Mouse (Mus musculus): ENCODE measurements around the gene Gabra6. TPM values are rescaled to one million over a fixed set of nuclear protein-coding genes. Genes with fewer than 3 reads are reported as not detected.

Gabra6 gene
- not detected in 2 replicates for polyA plus RNA-seq (2015; fragmentation: Nextera tagmentation; extraction: Ambion mirVana)

DNA sequence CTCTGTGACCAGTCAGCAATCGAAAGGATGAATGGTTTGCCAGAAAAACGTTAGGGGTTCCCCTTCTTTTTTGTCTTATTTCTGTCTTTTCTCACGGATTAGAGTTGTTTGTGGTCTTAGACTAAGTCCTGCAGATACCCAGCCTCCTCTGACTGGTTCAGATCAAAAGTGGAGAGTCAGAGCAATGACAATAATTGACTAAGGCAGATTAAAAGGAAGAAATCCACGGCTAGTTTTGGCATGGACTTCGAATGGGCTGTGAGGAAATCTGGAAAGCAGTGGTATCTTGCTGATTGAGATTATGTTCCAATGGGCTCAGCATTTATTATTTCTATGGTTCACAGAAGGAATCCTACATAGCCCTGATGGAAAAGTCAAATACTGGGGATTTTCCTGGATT lies at the start of gene Gabra6:
TSS of gene Gabra6 (minus strand) at position 191 of the 400 bp plus-strand sequence.
- Histone ChIP-seq H3K9me3 (ENCODE audit: control insufficient read depth, low read length) (no peaks in the 10 kb centered on the region), H3K27me3 (replicated peaks; ENCODE audit: control insufficient read depth, insufficient read depth, low read length) (no peaks in the 10 kb centered on the region), H3K36me3 (ENCODE audit: control insufficient read depth, insufficient read depth, low read length) (no peaks in the 10 kb centered on the region), H3K27ac (ENCODE audit: low read length) (no peak within 1 kb of the TSS), H3K4me3 (ENCODE audit: low read length) (no peak within 1 kb of the TSS), H3K4me2 (ENCODE audit: low read depth, low read length) (no peak within 1 kb of the TSS), H3K4me1 (ENCODE audit: control insufficient read depth, insufficient read depth, low read length) (no peaks in the 10 kb centered on the region), H3K9ac (ENCODE audit: low read depth, low read length) (no peak within 1 kb of the TSS)
- WGBS = 67% methylated on average over 5 of the region's 5 CpGs
- ATAC-seq = no peak

GRCm38 (mm10) chr11:42365544-42365943 lies 44.7 kb upstream of the Gabra6 start:
- ATAC-seq = no peak
- Histone ChIP-seq H3K9ac (ENCODE audit: low read depth, low read length) (no peak overlapping the region), H3K4me3 (ENCODE audit: low read length) (no peak overlapping the region), H3K27ac (ENCODE audit: low read length) (no peak overlapping the region), H3K9me3 (ENCODE audit: control insufficient read depth, low read length) (no peaks in the 10 kb centered on the region), H3K36me3 (ENCODE audit: control insufficient read depth, insufficient read depth, low read length) (no peaks in the 10 kb centered on the region), H3K27me3 (replicated peaks; ENCODE audit: control insufficient read depth, insufficient read depth, low read length) (no peaks in the 10 kb centered on the region), H3K4me1 (ENCODE audit: control insufficient read depth, insufficient read depth, low read length) (no peaks in the 10 kb centered on the region), H3K4me2 (ENCODE audit: low read depth, low read length) (no peak overlapping the region)
- 74% methylated on average over 7 of the region's 7 CpGs for WGBS

GRCm38 (mm10) chr11:42332121-42332520 lies 11.2 kb upstream of the Gabra6 start:
- ATAC-seq = no peak
- H3K9me3 ChIP-seq (ENCODE audit: control insufficient read depth, low read length) = no peaks in the 10 kb centered on the region
- no peak overlapping the region for H3K4me3 ChIP-seq (ENCODE audit: low read length)
- 77% methylated on average over 3 of the region's 3 CpGs for WGBS
- no peak overlapping the region for H3K4me2 ChIP-seq (ENCODE audit: low read depth, low read length)
- H3K27me3 ChIP-seq (replicated peaks; ENCODE audit: control insufficient read depth, insufficient read depth, low read length) = no peaks in the 10 kb centered on the region
- no peaks in the 10 kb centered on the region for H3K4me1 ChIP-seq (ENCODE audit: control insufficient read depth, insufficient read depth, low read length)
- no peak overlapping the region for H3K9ac ChIP-seq (ENCODE audit: low read depth, low read length)
- H3K36me3 ChIP-seq (ENCODE audit: control insufficient read depth, insufficient read depth, low read length) = no peaks in the 10 kb centered on the region
- no peak overlapping the region for H3K27ac ChIP-seq (ENCODE audit: low read length)

DNA sequence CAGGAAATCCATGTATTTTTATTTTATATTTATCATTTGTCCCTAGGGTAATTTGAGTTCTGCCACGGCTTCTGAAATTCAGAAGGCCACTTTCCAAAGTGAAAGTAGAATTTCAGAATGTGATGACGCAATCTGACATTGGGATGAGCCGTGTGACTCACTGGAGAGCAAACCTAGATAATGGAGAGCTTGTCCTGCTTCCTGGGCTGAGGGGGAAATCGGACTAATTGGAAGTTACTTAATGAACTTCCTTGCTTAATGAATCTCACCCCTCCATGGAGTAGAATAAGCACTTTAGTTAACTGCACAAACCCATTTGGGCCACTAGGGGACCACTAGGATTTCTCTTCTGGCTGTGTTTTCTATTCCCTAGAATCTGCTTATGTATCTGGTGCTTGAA lies 5.4 kb upstream of the Gabra6 start:
- Histone ChIP-seq H3K4me3 (ENCODE audit: low read length) (no peak overlapping the region), H3K4me1 (ENCODE audit: control insufficient read depth, insufficient read depth, low read length) (no peaks in the 10 kb centered on the region), H3K9ac (ENCODE audit: low read depth, low read length) (no peak overlapping the region), H3K27ac (ENCODE audit: low read length) (no peak overlapping the region), H3K4me2 (ENCODE audit: low read depth, low read length) (no peak overlapping the region), H3K27me3 (replicated peaks; ENCODE audit: control insufficient read depth, insufficient read depth, low read length) (no peaks in the 10 kb centered on the region), H3K36me3 (ENCODE audit: control insufficient read depth, insufficient read depth, low read length) (no peaks in the 10 kb centered on the region), H3K9me3 (ENCODE audit: control insufficient read depth, low read length) (no peaks in the 10 kb centered on the region)
- no peak for ATAC-seq
- WGBS = 77% methylated on average over 4 of the region's 4 CpGs

GRCm38 (mm10) chr11:42321560-42321959 lies 688 bp upstream of the Gabra6 start:
- Histone ChIP-seq H3K9ac (ENCODE audit: low read depth, low read length) (no peak overlapping the region), H3K36me3 (ENCODE audit: control insufficient read depth, insufficient read depth, low read length) (no peaks in the 10 kb centered on the region), H3K9me3 (ENCODE audit: control insufficient read depth, low read length) (no peaks in the 10 kb centered on the region), H3K4me1 (ENCODE audit: control insufficient read depth, insufficient read depth, low read length) (no peaks in the 10 kb centered on the region), H3K27ac (ENCODE audit: low read length) (no peak overlapping the region), H3K4me2 (ENCODE audit: low read depth, low read length) (no peak overlapping the region), H3K27me3 (replicated peaks; ENCODE audit: control insufficient read depth, insufficient read depth, low read length) (no peaks in the 10 kb centered on the region), H3K4me3 (ENCODE audit: low read length) (no peak overlapping the region)
- 86% methylated on average over 3 of the region's 3 CpGs for WGBS
- no peak for ATAC-seq

- no peak overlapping the region for H3K4me2 ChIP-seq (ENCODE audit: low read depth, low read length)
- no peaks in the 10 kb centered on the region for H3K27me3 ChIP-seq (replicated peaks; ENCODE audit: control insufficient read depth, insufficient read depth, low read length)
- no peaks in the 10 kb centered on the region for H3K9me3 ChIP-seq (ENCODE audit: control insufficient read depth, low read length)
- H3K36me3 ChIP-seq (ENCODE audit: control insufficient read depth, insufficient read depth, low read length) = no peaks in the 10 kb centered on the region
- WGBS = 87% methylated on average over 3 of the region's 3 CpGs
- H3K4me1 ChIP-seq (ENCODE audit: control insufficient read depth, insufficient read depth, low read length) = no peaks in the 10 kb centered on the region
- H3K9ac ChIP-seq (ENCODE audit: low read depth, low read length) = no peak overlapping the region
- H3K27ac ChIP-seq (ENCODE audit: low read length) = no peak overlapping the region
- H3K4me3 ChIP-seq (ENCODE audit: low read length) = no peak overlapping the region
- ATAC-seq = no peak
Measured at GRCm38 (mm10) chr11:42319521-42319920, 1.4 kb downstream of the Gabra6 start.

DNA sequence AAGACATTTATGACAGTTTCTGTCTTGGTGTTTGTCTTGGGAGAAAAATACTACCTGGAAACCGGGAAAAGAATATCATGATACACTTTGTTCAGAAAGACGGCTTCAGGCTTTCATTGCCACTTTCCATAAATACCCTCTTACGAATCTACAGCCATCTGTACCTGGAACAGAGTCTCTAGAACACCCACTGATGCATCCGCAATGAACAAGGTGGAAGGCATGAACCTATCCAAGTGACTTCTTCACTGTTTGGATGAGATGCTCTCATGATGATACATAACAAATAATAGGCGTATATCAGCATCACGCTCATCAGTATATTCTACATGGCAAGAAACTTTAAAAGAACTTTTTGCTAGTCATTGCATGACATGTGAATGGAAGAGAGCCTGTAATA lies 1.8 kb downstream of the Gabra6 start:
- Histone ChIP-seq H3K4me3 (ENCODE audit: low read length) (no peak overlapping the region), H3K9ac (ENCODE audit: low read depth, low read length) (no peak overlapping the region), H3K4me1 (ENCODE audit: control insufficient read depth, insufficient read depth, low read length) (no peaks in the 10 kb centered on the region), H3K27ac (ENCODE audit: low read length) (no peak overlapping the region), H3K36me3 (ENCODE audit: control insufficient read depth, insufficient read depth, low read length) (no peaks in the 10 kb centered on the region), H3K9me3 (ENCODE audit: control insufficient read depth, low read length) (no peaks in the 10 kb centered on the region), H3K27me3 (replicated peaks; ENCODE audit: control insufficient read depth, insufficient read depth, low read length) (no peaks in the 10 kb centered on the region), H3K4me2 (ENCODE audit: low read depth, low read length) (no peak overlapping the region)
- WGBS = 90% methylated on average over 6 of the region's 6 CpGs
- no peak for ATAC-seq

DNA sequence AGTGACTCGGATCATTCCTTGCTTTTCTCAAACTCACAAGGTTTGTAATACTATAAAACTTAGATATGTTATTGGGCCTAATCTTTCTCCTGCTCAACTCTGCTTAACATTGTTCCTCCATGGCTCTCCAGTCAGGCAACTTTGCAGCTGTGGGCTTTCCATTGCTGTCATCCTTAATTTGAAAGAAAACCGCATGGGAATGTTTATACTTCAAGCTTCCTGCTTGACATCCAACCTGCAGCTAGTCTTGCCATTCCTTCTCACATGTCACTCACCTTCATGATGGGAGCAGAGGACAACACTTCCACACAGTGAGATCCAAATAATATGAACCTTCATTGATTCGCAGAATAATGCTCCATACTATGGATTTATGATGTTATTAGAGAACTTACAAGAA lies 2.9 kb downstream of the Gabra6 start:
- 73% methylated on average over 3 of the region's 3 CpGs for WGBS
- Histone ChIP-seq H3K9ac (ENCODE audit: low read depth, low read length) (no peak overlapping the region), H3K27ac (ENCODE audit: low read length) (no peak overlapping the region), H3K9me3 (ENCODE audit: control insufficient read depth, low read length) (no peaks in the 10 kb centered on the region), H3K4me1 (ENCODE audit: control insufficient read depth, insufficient read depth, low read length) (no peaks in the 10 kb centered on the region), H3K36me3 (ENCODE audit: control insufficient read depth, insufficient read depth, low read length) (no peaks in the 10 kb centered on the region), H3K27me3 (replicated peaks; ENCODE audit: control insufficient read depth, insufficient read depth, low read length) (no peaks in the 10 kb centered on the region), H3K4me2 (ENCODE audit: low read depth, low read length) (no peak overlapping the region), H3K4me3 (ENCODE audit: low read length) (no peak overlapping the region)
- ATAC-seq = no peak

GRCm38 (mm10) chr11:42314850-42315249 lies 6.0 kb downstream of the Gabra6 start:
- Histone ChIP-seq H3K4me3 (ENCODE audit: low read length) (no peak overlapping the region), H3K27me3 (replicated peaks; ENCODE audit: control insufficient read depth, insufficient read depth, low read length) (no peaks in the 10 kb centered on the region), H3K9me3 (ENCODE audit: control insufficient read depth, low read length) (no peaks in the 10 kb centered on the region), H3K36me3 (ENCODE audit: control insufficient read depth, insufficient read depth, low read length) (no peaks in the 10 kb centered on the region), H3K27ac (ENCODE audit: low read length) (no peak overlapping the region), H3K4me1 (ENCODE audit: control insufficient read depth, insufficient read depth, low read length) (no peaks in the 10 kb centered on the region), H3K4me2 (ENCODE audit: low read depth, low read length) (no peak overlapping the region), H3K9ac (ENCODE audit: low read depth, low read length) (no peak overlapping the region)
- WGBS = 29% methylated on average over 6 of the region's 6 CpGs
- ATAC-seq = no peak

DNA sequence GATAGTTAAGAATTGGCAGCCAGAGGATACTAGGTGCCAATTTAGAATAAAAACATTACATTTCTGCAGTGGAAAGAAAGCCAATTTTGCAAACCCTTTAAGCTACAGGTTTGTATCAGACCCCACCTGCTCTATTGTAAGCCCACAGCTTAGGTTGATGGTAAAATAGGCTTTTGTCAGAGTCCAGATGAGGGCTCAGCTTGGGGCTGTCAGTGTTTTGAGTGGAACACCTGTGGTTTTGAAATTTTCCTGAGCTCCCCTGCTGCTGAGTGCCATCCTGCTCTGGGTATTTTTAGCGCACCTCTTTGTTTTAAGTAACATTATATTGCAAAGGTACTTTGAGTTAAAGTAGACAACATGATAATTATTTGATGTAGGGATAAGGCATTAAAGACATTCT lies 10.0 kb downstream of the Gabra6 start:
- H3K36me3 ChIP-seq (ENCODE audit: control insufficient read depth, insufficient read depth, low read length) = no peaks in the 10 kb centered on the region
- no peak for ATAC-seq
- no peaks in the 10 kb centered on the region for H3K27me3 ChIP-seq (replicated peaks; ENCODE audit: control insufficient read depth, insufficient read depth, low read length)
- H3K4me2 ChIP-seq (ENCODE audit: low read depth, low read length) = no peak overlapping the region
- no peak overlapping the region for H3K9ac ChIP-seq (ENCODE audit: low read depth, low read length)
- H3K9me3 ChIP-seq (ENCODE audit: control insufficient read depth, low read length) = no peaks in the 10 kb centered on the region
- no peaks in the 10 kb centered on the region for H3K4me1 ChIP-seq (ENCODE audit: control insufficient read depth, insufficient read depth, low read length)
- H3K27ac ChIP-seq (ENCODE audit: low read length) = no peak overlapping the region
- H3K4me3 ChIP-seq (ENCODE audit: low read length) = no peak overlapping the region
- 66% methylated on average over 1 of the region's 1 CpGs for WGBS

Data from intestine, embryonic 16.5 days (tissue).